In genomic region chr9:120866251-120866650, GRCm38 (mm10) we compare ENCODE assay signal across 9 mouse cellular contexts.
DNase-seq lines count a peak whose midpoint lies in the region; ATAC-seq and TF ChIP-seq lines count a peak whose summit lies in the region.
"Had no signal": no experiment of that assay in that cellular context is flagged by ENCODE, and none has a peak within 500 bp of the region (broad histone marks: within the 10 kb centered on the region; RNA-seq: fewer than 3 reads in every experiment).

No protein-coding gene starts in this region.

- peak overlapping the region; percentile 86 for H3K27ac ChIP-seq in heart, embryonic 15.5 days
- 0 out of 2 replicates have a peak overlapping the region, but pooled peaks have one; percentile 3 for H3K27ac ChIP-seq in stomach, embryonic 15.5 days
- H3K27ac ChIP-seq in stomach, postnatal 0 days (replicated peaks) = no peak overlapping the region
- H3K27ac ChIP-seq in hindbrain, embryonic 14.5 days = peak overlapping the region; percentile 58; the same call in 1 of the 2 replicates
- H3K27ac ChIP-seq in neural tube, embryonic 15.5 days (replicated peaks) = 0 out of 2 replicates have a peak overlapping the region, but pooled peaks have one; percentile 18
- H3K27ac ChIP-seq: macrophage had no signal

- no peaks in the 10 kb centered on the region for H3K9me3 ChIP-seq in heart, embryonic 15.5 days (replicated peaks)
- H3K9me3 ChIP-seq in stomach, embryonic 15.5 days = no peaks in the 10 kb centered on the region
- H3K9me3 ChIP-seq in stomach, postnatal 0 days (ENCODE audit: control insufficient read depth, low read length) = no peaks in the 10 kb centered on the region
- H3K9me3 ChIP-seq in hindbrain, embryonic 14.5 days (ENCODE audit: control insufficient read depth, low read length) = no peaks in the 10 kb centered on the region
- H3K9me3 ChIP-seq in neural tube, embryonic 15.5 days (replicated peaks) = no peaks in the 10 kb centered on the region

- no peaks in the 10 kb centered on the region for H3K27me3 ChIP-seq in heart, embryonic 15.5 days
- no peaks in the 10 kb centered on the region for H3K27me3 ChIP-seq in stomach, embryonic 15.5 days (replicated peaks)
- H3K27me3 ChIP-seq in stomach, postnatal 0 days (ENCODE audit: control insufficient read depth, insufficient read depth, low read length) = no peaks in the 10 kb centered on the region
- H3K27me3 ChIP-seq in hindbrain, embryonic 14.5 days (ENCODE audit: control insufficient read depth, insufficient read depth, low read length) = no peaks in the 10 kb centered on the region
- 0 out of 2 replicates have a peak, but pooled peaks cover 3% of the 10 kb centered on the region for H3K27me3 ChIP-seq in neural tube, embryonic 15.5 days (replicated peaks)

- no peak for TF ChIP-seq EP300 in stomach, postnatal 0 days (optimal IDR thresholded peaks at IDR 0.05)

- H3K36me3 ChIP-seq in heart, embryonic 15.5 days = no peaks in the 10 kb centered on the region
- no peaks in the 10 kb centered on the region for H3K36me3 ChIP-seq in stomach, embryonic 15.5 days
- no peaks in the 10 kb centered on the region for H3K36me3 ChIP-seq in stomach, postnatal 0 days (ENCODE audit: control insufficient read depth, insufficient read depth, low read length)
- H3K36me3 ChIP-seq in hindbrain, embryonic 14.5 days (replicated peaks; ENCODE audit: control insufficient read depth, insufficient read depth) = no peaks in the 10 kb centered on the region
- H3K36me3 ChIP-seq in neural tube, embryonic 15.5 days = no peaks in the 10 kb centered on the region

- peak overlapping the region; percentile 26 for H3K4me2 ChIP-seq in heart, embryonic 15.5 days
- H3K4me2 ChIP-seq in stomach, embryonic 15.5 days = no peak overlapping the region
- H3K4me2 ChIP-seq in stomach, postnatal 0 days (replicated peaks; ENCODE audit: low read depth) = no peak overlapping the region
- no peak overlapping the region for H3K4me2 ChIP-seq in hindbrain, embryonic 14.5 days (replicated peaks)
- H3K4me2 ChIP-seq in neural tube, embryonic 15.5 days = no peak overlapping the region

- 27% methylated on average over 5 of the region's 5 CpGs for WGBS in heart, embryonic 15.5 days
- WGBS in stomach, embryonic 15.5 days = 47% methylated on average over 4 of the region's 5 CpGs
- 64% methylated on average over 3 of the region's 5 CpGs for WGBS in stomach, postnatal 0 days
- WGBS in hindbrain, embryonic 14.5 days = 50% methylated on average over 5 of the region's 5 CpGs
- WGBS in neural tube, embryonic 15.5 days = 29% methylated on average over 5 of the region's 5 CpGs

- ATAC-seq in heart, embryonic 15.5 days (replicated peaks; ENCODE audit: insufficient number of reproducible peaks, insufficient read depth, low FRiP score, low read depth) = no peak
- ATAC-seq in stomach, embryonic 15.5 days (ENCODE audit: insufficient read depth, low FRiP score, low read depth) = no peak
- ATAC-seq in stomach, postnatal 0 days (ENCODE audit: low FRiP score, low TSS enrichment) = no peak
- no peak for ATAC-seq in hindbrain, embryonic 14.5 days (ENCODE audit: low FRiP score)
- no peak for ATAC-seq in neural tube, embryonic 15.5 days (ENCODE audit: low FRiP score)

- H3K9ac ChIP-seq in heart, embryonic 15.5 days = no peak overlapping the region
- H3K9ac ChIP-seq in stomach, embryonic 15.5 days = no peak overlapping the region
- no peak overlapping the region for H3K9ac ChIP-seq in stomach, postnatal 0 days (ENCODE audit: low read length)
- H3K9ac ChIP-seq in hindbrain, embryonic 14.5 days = no peak overlapping the region
- H3K9ac ChIP-seq in neural tube, embryonic 15.5 days (replicated peaks) = no peak overlapping the region

- intact Hi-C loops in heart, postnatal 25 days (cut with DNase I) = loop anchor here (5.0 kb wide), 2 partner anchors 89 to 264 kb away; no protein-coding TSS in a partner anchor

- no peak for DNase-seq in heart, postnatal 25 days (ENCODE audit: low spot score)
- DNase-seq in stomach, postnatal 0 days (ENCODE audit: low spot score) = no peak
- no peak for DNase-seq in hindbrain, embryonic 14.5 days (ENCODE audit: low spot score)
- no peak for DNase-seq in testis, postnatal 10 days (ENCODE audit: low spot score)
- DNase-seq in embryo, embryonic 11 days = no peak

- peaks cover 52% of the 10 kb centered on the region for H3K4me1 ChIP-seq in heart, embryonic 15.5 days (replicated peaks)
- H3K4me1 ChIP-seq in stomach, embryonic 15.5 days = peaks cover 15% of the 10 kb centered on the region
- H3K4me1 ChIP-seq in stomach, postnatal 0 days (replicated peaks; ENCODE audit: control insufficient read depth, insufficient read depth) = no peaks in the 10 kb centered on the region; the same call in 1 of the 2 replicates
- H3K4me1 ChIP-seq in hindbrain, embryonic 14.5 days (replicated peaks; ENCODE audit: control insufficient read depth, insufficient read depth, low read length) = peaks cover 28% of the 10 kb centered on the region
- H3K4me1 ChIP-seq in neural tube, embryonic 15.5 days = peaks cover 50% of the 10 kb centered on the region

- H3K4me3 ChIP-seq in heart, embryonic 15.5 days = no peak overlapping the region
- no peak overlapping the region for H3K4me3 ChIP-seq in stomach, embryonic 15.5 days (replicated peaks)
- no peak overlapping the region for H3K4me3 ChIP-seq in stomach, postnatal 0 days (ENCODE audit: low read depth, low read length)
- no peak overlapping the region for H3K4me3 ChIP-seq in hindbrain, embryonic 14.5 days (replicated peaks; ENCODE audit: low read length)
- H3K4me3 ChIP-seq in neural tube, embryonic 15.5 days (replicated peaks) = no peak overlapping the region

- TF ChIP-seq CTCF in stomach, postnatal 0 days (IDR thresholded peaks at IDR 0.05; ENCODE audit: low read depth) = no peak
